Mouse (Mus musculus) adrenal gland, postnatal 10 days (tissue): ENCODE measurements around the gene Catsperz. TPM values are rescaled to one million over a fixed set of nuclear protein-coding genes. Genes with fewer than 3 reads are reported as not detected.

Source experiments
- DNase-seq: peaks from one replicate; pipeline ENCODE4 v3.0.0; 2021; ENCODE audit warnings: mixed read lengths
- total RNA-seq, 2 experiments: library from RNA; stranded (reverse); gene quantifications; 2 replicates each; pipeline ENCODE4 v1.2.3; 2021

Catsperz gene
- total RNA-seq, 2 experiments from 2014 or later = 1.2 to 1.7 TPM

- no peak for DNase-seq
Measured at GRCm38 (mm10) chr19:6943709-6944108, 18.5 kb upstream of the Catsperz start.

GRCm38 (mm10) chr19:6942764-6943163 is 17.6 kb upstream of the Catsperz start:
- no peak for DNase-seq

DNA sequence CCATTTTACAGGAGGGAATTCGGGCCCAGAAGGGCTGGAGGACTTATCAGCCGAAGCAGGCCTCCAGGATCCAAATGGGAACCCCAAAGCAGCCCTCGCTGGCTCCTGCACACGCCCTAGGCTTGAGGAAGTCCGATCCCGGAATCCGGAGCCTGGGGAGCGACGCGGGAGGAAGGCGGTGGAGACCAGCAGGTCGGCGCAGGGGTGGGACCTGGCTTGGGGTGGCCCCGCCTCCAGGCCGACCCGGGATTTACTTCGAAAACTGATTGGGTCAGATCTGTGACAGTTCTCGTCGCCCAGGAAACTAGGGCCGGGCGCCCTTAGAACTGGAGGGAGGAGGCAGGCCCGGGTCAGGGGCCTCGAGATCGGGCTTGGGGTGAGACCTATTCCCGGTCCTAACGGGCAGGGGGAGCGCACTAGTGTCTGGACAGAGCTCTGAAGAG is 17.1 kb upstream of the Catsperz start, which contains the start of gene Gpr137:
Gpr137 (minus strand) TSS at position 232 of the 443 bp plus-strand sequence.
- DNase-seq = peak; percentile 96

DNA sequence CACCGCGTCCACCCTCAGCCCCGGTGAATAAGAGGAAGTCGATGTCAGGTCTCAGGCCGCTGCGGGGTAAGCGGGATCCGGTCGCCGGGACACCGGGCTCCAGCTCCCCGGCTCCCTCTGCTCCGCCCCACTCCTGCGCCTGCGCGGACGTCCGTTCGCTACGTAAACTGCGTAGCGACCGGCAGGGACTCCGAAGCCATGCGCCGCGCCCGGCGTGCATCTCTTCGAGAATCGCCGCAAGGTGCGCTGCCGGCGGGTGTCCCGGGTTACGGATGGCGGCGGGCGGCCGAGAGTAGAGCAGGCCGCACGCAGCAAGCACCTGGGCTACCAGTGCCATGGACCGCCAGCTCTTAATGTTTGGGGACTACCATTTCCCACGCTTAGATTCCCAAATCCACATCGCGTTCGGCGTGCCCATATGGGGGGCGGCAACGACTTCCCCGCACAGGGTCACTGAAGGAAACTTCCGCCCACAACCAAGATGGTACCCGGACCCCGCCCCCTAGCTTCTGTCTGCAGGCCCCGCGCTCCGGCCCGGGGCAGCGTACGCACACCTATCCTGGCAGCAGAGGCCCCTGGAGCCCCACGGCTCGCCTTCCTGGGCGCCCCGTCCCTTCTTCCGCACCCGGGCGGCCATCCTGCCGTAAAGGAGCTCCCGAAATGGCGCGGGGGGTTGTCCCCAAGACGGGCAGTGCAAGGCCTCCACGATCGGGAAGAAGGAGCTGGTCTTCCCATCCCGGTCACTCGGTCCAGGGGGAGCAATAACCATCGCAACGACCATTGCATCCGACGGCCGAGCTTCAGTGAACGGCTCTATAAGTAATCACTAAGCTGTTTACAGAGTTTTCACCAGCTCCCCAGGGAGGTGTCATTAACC is 16.4 kb upstream of the Catsperz start, which contains the start of gene Bad:
Bad (plus strand) TSS at position 490 of the 877 bp plus-strand sequence.
- peak; percentile 99 for DNase-seq

GRCm38 (mm10) chr19:6940396-6941351 is 15.5 kb upstream of the Catsperz start:
- DNase-seq = peak; percentile 43

DNA sequence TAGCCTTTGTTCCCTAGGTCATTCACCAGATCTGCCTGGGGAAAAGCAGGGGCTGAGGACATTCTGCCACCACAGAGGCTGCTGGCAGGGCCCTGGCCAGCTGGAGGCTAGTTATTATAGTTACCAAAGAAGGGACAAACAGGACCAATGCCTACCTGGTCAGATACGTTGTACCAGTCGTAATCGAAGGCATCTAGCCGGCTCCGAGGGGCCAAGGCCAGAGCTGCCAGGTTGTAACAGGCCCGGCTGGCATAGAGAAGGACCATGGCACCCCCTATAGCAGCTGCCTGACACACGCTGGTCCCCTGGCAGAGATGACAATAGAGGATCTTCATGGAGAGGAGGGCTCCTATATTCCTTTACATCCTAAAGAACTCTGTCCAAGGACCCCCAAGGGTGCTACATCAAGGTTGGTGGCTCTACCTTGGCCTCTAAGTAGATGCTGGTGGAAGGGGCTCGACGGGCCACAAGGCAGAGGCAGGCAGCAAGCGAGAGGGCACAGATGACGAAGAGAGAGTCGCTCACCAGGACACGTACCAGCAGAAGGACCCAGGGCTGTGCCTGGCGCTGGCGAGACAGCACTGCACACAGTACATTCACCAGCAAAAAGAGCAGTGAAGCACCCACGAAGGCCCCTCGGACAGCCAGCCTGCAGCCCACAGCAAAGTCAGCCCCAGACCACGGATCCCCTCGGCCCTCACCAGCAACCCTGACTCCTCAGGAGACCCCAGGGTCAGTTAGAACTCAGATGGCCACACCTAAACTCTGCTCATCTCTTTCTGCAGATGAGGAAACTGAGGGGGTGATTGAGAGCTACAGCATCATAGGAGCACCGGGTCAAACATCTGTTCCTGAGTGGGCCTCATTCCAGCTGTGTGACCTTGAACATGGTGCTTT is 14.2 kb upstream of the Catsperz start:
- no peak for DNase-seq

DNA sequence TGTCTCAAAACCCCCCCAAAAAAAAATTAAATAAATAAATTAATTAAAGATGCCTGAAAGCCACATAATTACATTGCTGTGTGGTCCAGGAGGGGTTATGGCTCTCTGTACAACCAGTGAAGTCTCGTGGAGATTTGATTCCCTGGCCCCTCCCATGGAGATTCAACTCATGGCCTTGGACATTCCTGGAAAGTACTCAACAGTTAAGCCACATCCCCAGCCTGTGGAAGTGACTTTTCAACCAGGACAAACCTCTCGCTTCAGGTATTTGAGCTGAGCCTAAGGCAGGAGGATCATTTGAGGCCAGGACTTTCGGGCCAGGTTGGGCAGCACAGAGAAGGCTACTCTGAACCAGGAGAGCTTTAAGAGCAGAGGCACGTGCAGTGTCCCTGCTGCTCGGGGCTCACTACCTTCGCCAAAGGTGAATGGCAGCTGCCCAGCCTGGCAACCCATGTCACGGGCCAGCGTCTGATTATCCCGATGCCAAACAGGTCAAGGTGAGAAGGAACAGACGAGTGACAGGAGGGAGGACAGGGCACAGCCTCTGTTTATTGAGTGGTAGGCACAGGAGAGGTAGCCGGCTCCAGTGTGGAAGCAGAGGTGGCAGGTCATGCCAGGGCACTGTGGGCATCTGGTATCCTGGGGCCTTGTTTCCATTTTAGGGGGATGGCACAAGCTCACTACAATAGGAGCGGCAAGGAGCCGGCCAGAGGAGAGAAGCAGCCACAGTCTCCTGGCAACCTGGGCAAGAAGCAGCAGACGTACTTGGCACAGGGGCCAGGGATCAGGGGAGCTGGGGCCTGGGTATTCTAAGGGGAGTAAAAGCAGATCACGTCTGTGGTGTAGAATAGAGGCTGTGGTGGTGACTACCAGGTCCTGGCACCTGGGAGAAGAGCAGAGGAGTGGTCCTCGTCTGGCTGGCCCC is 12.6 kb upstream of the Catsperz start:
- DNase-seq = no peak

DNA sequence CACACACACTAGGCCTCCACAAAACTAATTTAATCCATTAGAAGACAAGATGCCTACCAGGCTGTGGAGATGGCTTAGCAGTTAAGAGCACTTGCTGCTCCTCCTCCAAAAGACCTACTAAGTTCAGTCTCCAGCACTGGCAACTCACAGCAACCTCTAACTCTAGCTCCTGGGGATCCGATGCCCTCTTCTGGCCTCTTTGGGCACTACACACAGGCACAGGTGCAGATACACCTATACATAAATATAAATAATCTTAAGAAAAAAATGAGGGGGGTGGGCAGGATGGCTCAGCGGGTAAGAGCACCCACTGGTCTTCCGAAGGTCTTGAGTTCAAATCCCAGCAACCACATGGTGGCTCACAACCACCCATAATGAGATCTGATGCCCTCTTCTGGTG is 11.1 kb upstream of the Catsperz start:
- DNase-seq = no peak

DNA sequence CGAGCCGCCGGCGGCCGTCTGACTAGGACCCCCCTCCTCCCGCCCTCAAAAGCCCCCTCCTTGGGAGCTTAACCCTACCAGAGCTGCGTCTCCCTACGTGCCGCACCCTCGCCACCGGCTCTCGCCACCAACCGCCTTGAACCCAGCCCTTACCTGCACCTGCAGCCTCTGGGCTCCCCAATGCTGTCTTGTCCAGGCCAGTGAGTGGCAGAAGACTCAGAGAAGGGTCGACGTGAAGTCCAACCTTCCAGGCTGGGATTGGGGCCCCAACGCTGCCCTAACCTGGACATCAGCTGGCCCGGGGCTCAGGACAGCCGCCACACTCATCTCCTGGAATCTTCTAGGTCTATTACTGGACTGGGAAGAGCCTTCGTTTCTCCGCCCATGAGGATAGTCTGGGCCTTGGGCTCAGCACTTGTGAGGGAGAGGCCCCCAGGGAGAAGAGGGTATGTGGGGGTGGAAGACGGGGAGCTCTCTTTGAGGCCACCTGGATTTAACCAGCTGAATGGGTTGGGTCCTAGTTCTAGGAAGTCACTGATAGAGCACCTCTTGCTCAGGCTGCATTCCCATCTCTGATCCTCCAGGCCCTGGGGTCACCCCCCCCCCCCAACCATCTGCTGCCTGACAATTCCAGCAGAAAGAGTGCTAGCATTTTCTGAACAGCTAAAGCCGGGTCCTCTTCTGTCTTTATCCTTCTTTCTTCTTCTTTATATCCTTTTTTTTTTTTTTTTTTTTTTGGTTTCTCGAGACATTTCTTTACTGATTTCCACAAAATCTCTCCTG is 9.2 kb upstream of the Catsperz start, which contains the start of gene Kcnk4:
Kcnk4 (minus strand) TSS at position 321 of the 783 bp plus-strand sequence.
- DNase-seq = no peak

DNA sequence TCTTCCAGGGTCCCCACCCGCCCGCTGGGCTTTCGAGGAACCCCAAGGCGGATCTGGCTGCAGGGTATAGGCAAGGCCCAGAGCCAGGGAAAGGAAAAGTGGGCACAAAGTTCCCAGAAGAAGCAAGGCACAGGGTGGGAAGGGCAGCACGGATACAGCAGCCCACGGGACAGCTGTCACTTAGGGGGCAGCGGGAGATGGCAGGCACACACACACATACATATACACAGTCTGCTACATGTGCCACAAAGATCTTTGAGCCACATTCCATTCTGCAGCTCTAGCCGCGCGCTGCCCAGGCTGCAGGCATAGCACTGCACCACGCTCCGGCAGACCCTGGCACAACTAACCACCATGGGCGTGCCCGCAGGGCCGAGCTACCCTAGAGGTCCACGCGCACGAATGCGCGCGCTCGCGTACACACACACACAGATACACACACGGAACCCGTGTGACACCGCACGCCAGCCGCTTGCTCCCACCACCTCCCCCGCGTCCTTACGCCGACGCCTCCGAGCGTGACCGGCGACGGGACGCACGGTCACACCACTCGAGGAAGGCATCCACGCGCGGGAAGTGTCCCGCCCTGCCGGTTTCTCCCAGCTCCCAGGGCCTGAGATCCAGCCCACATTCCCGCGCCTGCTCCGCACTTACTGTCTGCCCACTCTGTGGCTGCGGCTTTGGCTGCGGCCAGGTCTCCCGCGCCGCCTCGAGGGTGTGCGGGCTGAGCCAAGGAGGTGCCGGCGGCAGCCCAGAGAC is 8.4 kb upstream of the Catsperz start:
- DNase-seq = no peak

DNA sequence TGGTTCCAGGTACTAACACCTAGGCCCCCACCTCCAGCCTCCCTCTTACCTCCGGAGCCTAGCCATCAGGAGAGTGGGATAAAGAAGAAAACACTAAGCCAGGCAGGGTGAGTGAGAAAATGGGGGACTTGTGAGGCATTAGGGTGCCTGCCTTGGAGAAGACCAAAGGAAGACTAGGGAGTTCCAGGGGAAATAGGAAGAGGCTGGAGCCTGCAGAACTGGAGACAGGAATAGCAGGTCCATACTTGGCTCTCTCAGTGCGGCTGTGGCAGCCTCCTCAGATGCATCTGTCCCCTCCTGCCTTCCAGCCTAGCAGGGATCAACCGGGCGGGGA is 7.9 kb upstream of the Catsperz start:
- DNase-seq = no peak

- no peak for DNase-seq
Measured at GRCm38 (mm10) chr19:6932018-6932417, 6.8 kb upstream of the Catsperz start.

DNA sequence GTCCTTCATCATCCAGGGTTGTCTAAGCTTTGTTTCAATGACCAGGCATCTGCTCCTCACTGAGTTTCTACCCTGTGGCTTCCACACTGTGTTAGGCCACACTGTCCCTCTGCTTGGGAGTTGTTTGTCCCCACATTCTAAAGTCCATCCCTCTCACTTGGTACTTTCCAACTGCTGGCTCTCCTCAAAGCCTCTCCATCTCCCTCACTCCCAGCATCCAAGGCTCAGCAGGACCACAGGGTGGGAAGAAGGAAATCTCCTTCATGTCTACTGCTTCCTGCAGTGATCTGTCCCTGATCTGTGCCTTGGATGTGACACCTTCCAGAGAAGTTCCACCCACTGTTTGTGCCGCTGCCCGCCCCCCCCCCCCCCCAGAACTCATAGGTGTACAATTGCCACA is 5.8 kb upstream of the Catsperz start:
- no peak for DNase-seq

DNA sequence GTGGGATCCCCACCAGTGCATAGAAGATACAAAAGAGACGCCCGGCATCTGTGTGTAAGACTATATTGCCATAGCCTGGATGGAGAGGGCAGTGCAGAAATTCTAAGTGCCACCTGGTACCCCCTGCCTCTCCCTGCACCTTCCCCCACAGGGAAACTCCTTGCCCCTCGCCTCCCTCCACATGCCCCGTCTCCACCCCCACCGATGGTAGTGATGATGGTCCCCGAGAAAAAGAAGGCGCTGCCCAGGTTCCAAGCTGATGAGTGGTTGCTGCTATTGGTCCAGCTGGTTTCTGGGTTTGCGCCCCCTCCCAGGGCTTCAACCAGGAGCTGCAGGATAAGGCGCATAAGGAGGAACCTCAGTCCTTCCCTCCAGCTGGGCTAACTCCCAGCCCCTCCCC is 2.9 kb upstream of the Catsperz start:
- no peak for DNase-seq

GRCm38 (mm10) chr19:6926559-6927255 is 1.5 kb upstream of the Catsperz start:
- DNase-seq = peak; percentile 64

DNA sequence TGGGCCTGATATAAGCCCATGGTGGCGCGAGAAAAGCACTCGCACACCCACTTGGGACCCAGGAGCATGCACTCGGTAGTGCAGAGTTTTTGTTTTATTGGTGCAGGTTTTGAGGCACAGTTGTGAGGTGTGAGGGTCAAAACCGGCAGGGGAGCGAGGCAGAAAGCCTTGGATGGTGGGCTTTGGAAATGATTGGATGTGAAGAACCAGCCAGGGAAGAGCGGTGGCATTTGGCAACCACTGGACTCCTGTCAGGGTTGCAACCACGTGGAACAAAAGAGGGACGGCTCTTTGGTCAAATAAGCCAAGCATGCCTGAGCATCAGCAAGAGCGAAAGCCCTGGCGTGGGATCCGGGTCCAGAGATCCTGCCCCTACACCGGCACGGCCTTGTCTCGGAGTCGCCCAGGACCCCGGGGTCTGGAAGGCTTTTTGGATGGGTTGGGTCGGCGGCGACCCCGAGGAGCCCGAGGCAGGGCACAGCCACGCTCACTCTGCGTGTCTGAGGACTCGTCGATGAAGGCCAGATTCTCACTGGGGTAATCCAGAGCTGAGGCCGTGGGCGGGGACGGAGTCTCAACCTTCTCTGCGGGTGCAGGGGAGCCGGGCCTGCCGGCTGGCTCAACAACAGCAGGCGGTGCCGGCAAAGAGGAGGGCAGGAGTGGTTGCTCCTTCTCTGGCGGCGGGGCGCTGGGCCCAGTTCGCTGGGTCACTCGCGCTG is 590 bp upstream of the Catsperz start:
- DNase-seq = no peak

- DNase-seq = peak; percentile 94
Measured at GRCm38 (mm10) chr19:6924461-6925306, 496 bp downstream of the Catsperz start.
